Mouse (Mus musculus): ENCODE results near the gene 4930550L24Rik. TPM values are rescaled to one million over a fixed set of nuclear protein-coding genes. Genes with fewer than 3 reads are reported as not detected.

Gene 4930550L24Rik
- 0.17 TPM in 1 of 2 replicates, not detected in the other for polyA plus RNA-seq (2014; fragmentation: Nextera tagmentation; extraction: Ambion mirVana)

DNA sequence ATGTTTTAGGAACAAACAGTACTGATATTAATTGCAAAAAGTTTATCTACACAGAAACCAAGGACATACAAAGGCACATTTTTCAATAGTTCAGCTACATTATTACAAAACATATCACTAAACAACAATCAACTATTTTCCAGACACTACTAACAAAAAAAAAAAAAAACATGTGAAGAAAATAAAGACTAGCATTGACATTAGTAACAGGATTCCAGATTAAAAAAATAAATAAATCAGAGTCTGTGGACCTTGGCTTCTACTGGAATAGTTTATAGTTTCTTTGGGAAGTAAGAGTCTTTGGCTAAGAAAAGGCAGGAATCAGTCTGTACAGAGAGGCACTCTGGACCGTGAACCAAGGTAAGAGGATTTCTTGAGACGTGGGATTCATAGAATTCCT lies at the start of gene 4930550L24Rik:
4930550L24Rik (plus strand) TSS at position 301 of the 400 bp plus-strand sequence.
- H3K27ac ChIP-seq (ENCODE audit: low read depth, low read length) = no peak within 1 kb of the TSS
- ATAC-seq (ENCODE audit: low read depth) = no peak
- no peaks in the 10 kb centered on the region for H3K36me3 ChIP-seq (ENCODE audit: control insufficient read depth, insufficient read depth, low read length)
- no peak within 1 kb of the TSS for H3K4me2 ChIP-seq (ENCODE audit: low read depth, low read length)
- no peak within 1 kb of the TSS for H3K9ac ChIP-seq (replicated peaks; ENCODE audit: low read depth, low read length)
- H3K27me3 ChIP-seq (ENCODE audit: control insufficient read depth, insufficient read depth, low read length) = no peaks in the 10 kb centered on the region
- 79% methylated on average over 2 of the region's 2 CpGs for WGBS
- no peaks in the 10 kb centered on the region for H3K9me3 ChIP-seq (ENCODE audit: control insufficient read depth, low read length)
- H3K4me3 ChIP-seq (ENCODE audit: low read depth, low read length) = no peak within 1 kb of the TSS
- no peaks in the 10 kb centered on the region for H3K4me1 ChIP-seq (ENCODE audit: control insufficient read depth, insufficient read depth, low read length)

GRCm38 (mm10) chrX:58900753-58901152 lies 8.4 kb upstream of the 4930550L24Rik start:
- ATAC-seq (ENCODE audit: low read depth) = no peak
- no peak overlapping the region for H3K4me3 ChIP-seq (ENCODE audit: low read depth, low read length)
- no peaks in the 10 kb centered on the region for H3K36me3 ChIP-seq (ENCODE audit: control insufficient read depth, insufficient read depth, low read length)
- no peaks in the 10 kb centered on the region for H3K4me1 ChIP-seq (ENCODE audit: control insufficient read depth, insufficient read depth, low read length)
- H3K9ac ChIP-seq (replicated peaks; ENCODE audit: low read depth, low read length) = no peak overlapping the region
- no peak overlapping the region for H3K4me2 ChIP-seq (ENCODE audit: low read depth, low read length)
- WGBS = 93% methylated on average over 1 of the region's 1 CpGs
- H3K27me3 ChIP-seq (ENCODE audit: control insufficient read depth, insufficient read depth, low read length) = no peaks in the 10 kb centered on the region
- H3K27ac ChIP-seq (ENCODE audit: low read depth, low read length) = no peak overlapping the region
- no peaks in the 10 kb centered on the region for H3K9me3 ChIP-seq (ENCODE audit: control insufficient read depth, low read length)

GRCm38 (mm10) chrX:58967969-58968368 lies 58.8 kb downstream of the 4930550L24Rik start:
- H3K9ac ChIP-seq (replicated peaks; ENCODE audit: low read depth, low read length) = no peak overlapping the region
- WGBS = 67% methylated on average over 2 of the region's 2 CpGs
- H3K27ac ChIP-seq (ENCODE audit: low read depth, low read length) = no peak overlapping the region
- H3K36me3 ChIP-seq (ENCODE audit: control insufficient read depth, insufficient read depth, low read length) = no peaks in the 10 kb centered on the region
- peak; percentile 87 for ATAC-seq (ENCODE audit: low read depth)
- no peak overlapping the region for H3K4me2 ChIP-seq (ENCODE audit: low read depth, low read length)
- no peak overlapping the region for H3K4me3 ChIP-seq (ENCODE audit: low read depth, low read length)
- no peaks in the 10 kb centered on the region for H3K4me1 ChIP-seq (ENCODE audit: control insufficient read depth, insufficient read depth, low read length)
- no peaks in the 10 kb centered on the region for H3K9me3 ChIP-seq (ENCODE audit: control insufficient read depth, low read length)
- H3K27me3 ChIP-seq (ENCODE audit: control insufficient read depth, insufficient read depth, low read length) = no peaks in the 10 kb centered on the region
